Mouse (Mus musculus) gastrocnemius, adult 18-20 months (tissue): ENCODE results near the gene Cttnbp2nl. TPM values are rescaled to one million over a fixed set of nuclear protein-coding genes. Genes with fewer than 3 reads are reported as not detected.

Experiments used
- DNase-seq: peaks from one replicate; pipeline ENCODE4 v3.0.0; 2021; ENCODE audit warnings: low spot score
- total RNA-seq, 2 experiments: library from RNA; stranded (reverse); gene quantifications; 2 replicates each; pipeline ENCODE4 v1.2.3; 2021

Gene Cttnbp2nl
- total RNA-seq, 2 experiments from 2014 or later, result 5.8 to 6.3 TPM

GRCm38 (mm10) chr3:105059911-105060310 lies 7.0 kb upstream of the Cttnbp2nl start:
- DNase-seq, result no peak

GRCm38 (mm10) chr3:105058627-105059513 lies 5.9 kb upstream of the Cttnbp2nl start:
- peak; percentile 88 for DNase-seq

GRCm38 (mm10) chr3:105055666-105056065 lies 2.7 kb upstream of the Cttnbp2nl start:
- no peak for DNase-seq

GRCm38 (mm10) chr3:105054952-105055351 lies 2.0 kb upstream of the Cttnbp2nl start:
- peak; percentile 76 for DNase-seq

GRCm38 (mm10) chr3:105053698-105054001 lies 704 bp upstream of the Cttnbp2nl start:
- DNase-seq, result no peak

GRCm38 (mm10) chr3:105052171-105052936 lies 592 bp downstream of the Cttnbp2nl start:
- DNase-seq, result no peak

- DNase-seq, result no peak
These were observed 1.8 kb downstream of the Cttnbp2nl start for GRCm38 (mm10) chr3:105051103-105051502.

- DNase-seq, result no peak
These were observed 3.1 kb downstream of the Cttnbp2nl start for GRCm38 (mm10) chr3:105049848-105050247.

- DNase-seq, result peak; percentile 58
These were observed 5.3 kb downstream of the Cttnbp2nl start for GRCm38 (mm10) chr3:105047616-105048015.

- no peak for DNase-seq
These were observed 6.1 kb downstream of the Cttnbp2nl start for GRCm38 (mm10) chr3:105046870-105047269.

GRCm38 (mm10) chr3:105043746-105044145 lies 9.2 kb downstream of the Cttnbp2nl start:
- DNase-seq, result no peak

- DNase-seq, result no peak
These were observed 11.8 kb downstream of the Cttnbp2nl start for GRCm38 (mm10) chr3:105040983-105041625.

- no peak for DNase-seq
These were observed 12.9 kb downstream of the Cttnbp2nl start for GRCm38 (mm10) chr3:105040002-105040401.

- DNase-seq, result no peak
These were observed 15.6 kb downstream of the Cttnbp2nl start for GRCm38 (mm10) chr3:105037240-105037770.

- DNase-seq, result no peak
These were observed 16.6 kb downstream of the Cttnbp2nl start for GRCm38 (mm10) chr3:105036281-105036847.

- DNase-seq, result no peak
These were observed 29.5 kb downstream of the Cttnbp2nl start for GRCm38 (mm10) chr3:105023371-105024005.

- DNase-seq, result peak; percentile 40
These were observed 32.9 kb downstream of the Cttnbp2nl start for GRCm38 (mm10) chr3:105019826-105020692.

- DNase-seq, result no peak
These were observed 34.2 kb downstream of the Cttnbp2nl start for GRCm38 (mm10) chr3:105018783-105019105.

GRCm38 (mm10) chr3:105018085-105018782 lies 34.7 kb downstream of the Cttnbp2nl start:
- no peak for DNase-seq
